Mouse (Mus musculus) embryonic facial prominence, embryonic 11.5 days (tissue): Measurements from ENCODE around the gene Enox1. TPM values are rescaled to one million over a fixed set of nuclear protein-coding genes. Genes with fewer than 3 reads are reported as not detected.
"Not testable (repeated sequence)": the region's sequence is repeated elsewhere in the genome, so short reads cannot be mapped to it uniquely, and the experiment has no call there.

ENCODE experiments used
- ATAC-seq: fragments of 200-750 bp; cut with Nextera tagmentation; replicated peaks from 2 replicates; pipeline ENCODE4 v1.8.0; 2017; ENCODE audit warnings: low read depth; ENCODE audit not compliant: insufficient number of reproducible peaks, low FRiP score, low TSS enrichment
- DNase-seq: peaks from one replicate; pipeline ENCODE4 v3.0.0-alpha.2; 2015; ENCODE audit warnings: low spot score
- H3K27ac ChIP-seq: fragments of 300-500 bp; sonication (generic); replicated peaks from 2 replicates; pipeline ENCODE4 v1.5.1; 2014; ENCODE audit warnings: mild to moderate bottlenecking, low read depth, low read length, control low read depth
- H3K27me3 ChIP-seq: fragments of 300-500 bp; sonication (generic); 2 replicates; pipeline ENCODE4 v1.6.1; 2014; ENCODE audit warnings: mild to moderate bottlenecking, low read length, moderate library complexity, mixed read lengths; ENCODE audit not compliant: control insufficient read depth, insufficient read depth
- H3K36me3 ChIP-seq: fragments of 300-500 bp; sonication (generic); replicated peaks from 2 replicates; pipeline ENCODE4 v1.6.1; 2014; ENCODE audit warnings: low read depth, mild to moderate bottlenecking, low read length, moderate library complexity, mixed read lengths; ENCODE audit not compliant: control insufficient read depth, insufficient read depth
- H3K4me1 ChIP-seq: fragments of 300-500 bp; sonication (generic); 2 replicates; pipeline ENCODE4 v1.6.1; 2014; ENCODE audit warnings: low read length, mixed read lengths; ENCODE audit not compliant: control insufficient read depth, insufficient read depth
- H3K4me2 ChIP-seq: fragments of 300-500 bp; sonication (generic); 2 replicates; pipeline ENCODE4 v1.6.1; 2014; ENCODE audit warnings: low read depth, mild to moderate bottlenecking, control low read depth, low read length, moderate library complexity
- H3K4me3 ChIP-seq: fragments of 300-500 bp; sonication (generic); 2 replicates; pipeline ENCODE4 v1.5.1; 2014; ENCODE audit warnings: low read depth, low read length, control low read depth
- H3K9ac ChIP-seq: fragments of 300-500 bp; sonication (generic); replicated peaks from 2 replicates; pipeline ENCODE4 v1.6.1; 2014; ENCODE audit warnings: mild to moderate bottlenecking, control low read depth, low read length
- H3K9me3 ChIP-seq: fragments of 300-500 bp; sonication (generic); replicated peaks from 2 replicates; pipeline ENCODE4 v1.6.1; 2016; ENCODE audit warnings: mild to moderate bottlenecking, low read length, inconsistent platforms, mixed read lengths; ENCODE audit not compliant: control insufficient read depth
- WGBS: fragments of 180-500 bp; shearing (Covaris S2); extraction: QIAGEN DNeasy Blood & Tissue Kit; methylation state at CpG from one replicate; pipeline ENCODE4 v1.1.7; 2014; 5-methylcytosine and 5-hydroxymethylcytosine counted together
- polyA plus RNA-seq: library from polyadenylated mRNA; unstranded; fragments of >200 nt; fragmentation: Nextera tagmentation; extraction: Ambion mirVana; gene quantifications from 2 replicates; pipeline ENCODE4 v1.2.1, GENCODE M21; 2014

Enox1 gene
- polyA plus RNA-seq, 1 experiment from 2014 or later = 9.6 TPM

DNA sequence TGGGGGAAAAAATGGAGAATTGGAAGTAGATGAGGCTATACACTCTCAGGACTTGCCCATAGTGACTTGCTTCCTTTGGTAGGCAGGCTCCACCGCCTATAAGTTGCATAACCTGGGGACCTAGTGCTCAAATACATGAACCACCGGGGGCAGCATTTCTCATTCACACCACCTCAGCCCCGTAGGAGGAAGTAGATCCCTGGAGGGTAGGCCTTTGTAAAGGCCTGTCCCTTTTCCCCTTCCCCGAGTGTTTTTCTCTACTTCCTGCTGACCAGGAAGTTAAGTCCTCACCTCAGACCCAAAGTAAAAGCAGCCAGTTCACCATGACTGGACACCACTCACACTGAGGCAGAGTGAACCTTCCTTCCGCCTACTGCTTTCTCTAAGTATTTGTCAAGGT lies 377.1 kb downstream of the Enox1 start:
- Histone ChIP-seq H3K4me1 (no peaks in the 10 kb centered on the region), H3K4me2 (no peak overlapping the region), H3K9ac (no peak overlapping the region), H3K36me3 (no peaks in the 10 kb centered on the region), H3K27ac (no peak overlapping the region), H3K27me3 (no peaks in the 10 kb centered on the region), H3K4me3 (no peak overlapping the region), H3K9me3 (no peaks in the 10 kb centered on the region)
- WGBS = 73% methylated on average over 5 of the region's 5 CpGs
- ATAC-seq = no peak
- no peak for DNase-seq

DNA sequence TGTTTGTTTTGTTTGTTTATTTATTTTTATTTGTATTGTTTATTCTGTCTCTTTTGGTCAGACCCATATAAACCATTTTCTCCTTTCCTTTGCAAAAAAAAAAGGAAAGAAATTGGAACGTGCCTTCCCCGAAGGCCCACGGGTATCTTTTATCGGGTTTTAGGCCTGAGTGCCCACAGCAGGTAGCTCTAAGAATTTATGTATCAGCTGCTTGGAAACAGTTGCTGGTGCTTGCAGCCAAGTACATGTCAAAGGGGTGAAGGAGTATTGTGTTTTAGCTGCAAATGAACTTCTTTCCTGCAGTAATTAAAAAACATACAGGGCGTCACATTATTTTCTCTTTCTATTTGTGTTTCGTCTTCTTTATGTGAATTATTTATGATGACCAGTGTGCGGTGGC lies 377.6 kb downstream of the Enox1 start:
- Histone ChIP-seq H3K4me3 (no peak overlapping the region), H3K4me1 (no peaks in the 10 kb centered on the region), H3K4me2 (no peak overlapping the region), H3K9ac (no peak overlapping the region), H3K27me3 (no peaks in the 10 kb centered on the region), H3K9me3 (no peaks in the 10 kb centered on the region), H3K36me3 (no peaks in the 10 kb centered on the region), H3K27ac (no peak overlapping the region)
- ATAC-seq (no peak), DNase-seq (no peak)
- 88% methylated on average over 7 of the region's 7 CpGs for WGBS

DNA sequence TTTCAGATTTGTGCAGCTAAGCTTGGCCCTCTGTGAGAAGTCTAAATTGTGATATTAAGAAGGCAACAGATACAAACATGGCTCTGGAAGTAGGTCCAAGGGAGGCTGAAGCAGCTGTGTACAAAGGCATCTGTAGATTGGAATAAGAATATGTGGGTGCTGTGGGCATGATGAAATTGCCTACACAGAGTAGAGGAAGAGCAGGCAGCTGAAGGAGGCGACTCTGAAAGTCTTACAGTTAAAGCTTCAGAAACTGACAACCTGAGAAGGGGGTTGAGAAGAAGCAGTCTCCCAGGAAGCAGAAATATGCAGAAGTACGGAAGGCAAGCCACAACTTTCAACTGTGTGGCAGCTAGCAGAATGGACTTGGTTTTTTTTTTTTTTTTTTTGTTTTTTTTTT lies 380.0 kb downstream of the Enox1 start:
- Histone ChIP-seq H3K27me3 (no peaks in the 10 kb centered on the region), H3K9me3 (no peaks in the 10 kb centered on the region), H3K27ac (no peak overlapping the region), H3K4me1 (no peaks in the 10 kb centered on the region), H3K36me3 (no peaks in the 10 kb centered on the region), H3K9ac (no peak overlapping the region), H3K4me3 (no peak overlapping the region), H3K4me2 (no peak overlapping the region)
- ATAC-seq (no peak), DNase-seq (no peak)
- 88% methylated on average over 2 of the region's 2 CpGs for WGBS

DNA sequence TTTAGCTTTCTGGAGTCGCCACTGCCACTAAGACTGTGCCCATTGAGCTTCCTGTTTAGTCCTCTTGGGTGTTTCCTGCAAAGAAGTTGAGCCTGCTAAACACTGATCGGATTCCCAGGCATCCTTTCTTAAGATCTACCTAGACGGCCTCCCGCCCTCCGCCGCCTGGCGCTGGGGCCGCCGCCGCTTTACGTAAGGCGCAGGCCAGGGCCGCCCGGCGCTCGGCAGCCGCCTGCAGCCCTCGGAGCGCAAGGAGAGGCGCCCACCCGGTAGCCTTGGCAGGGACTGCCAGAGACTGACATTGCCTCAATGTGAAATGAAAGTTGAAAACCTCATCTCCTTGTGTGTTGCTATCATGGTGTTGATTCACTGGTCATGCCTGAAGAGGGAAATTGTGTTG lies 383.0 kb downstream of the Enox1 start:
- not testable (repeated sequence) for H3K9me3 ChIP-seq, H3K9ac ChIP-seq, H3K4me3 ChIP-seq, H3K36me3 ChIP-seq, H3K27me3 ChIP-seq, DNase-seq, H3K4me2 ChIP-seq, H3K4me1 ChIP-seq, H3K27ac ChIP-seq, ATAC-seq
- WGBS = 45% methylated on average over 16 of the region's 21 CpGs

DNA sequence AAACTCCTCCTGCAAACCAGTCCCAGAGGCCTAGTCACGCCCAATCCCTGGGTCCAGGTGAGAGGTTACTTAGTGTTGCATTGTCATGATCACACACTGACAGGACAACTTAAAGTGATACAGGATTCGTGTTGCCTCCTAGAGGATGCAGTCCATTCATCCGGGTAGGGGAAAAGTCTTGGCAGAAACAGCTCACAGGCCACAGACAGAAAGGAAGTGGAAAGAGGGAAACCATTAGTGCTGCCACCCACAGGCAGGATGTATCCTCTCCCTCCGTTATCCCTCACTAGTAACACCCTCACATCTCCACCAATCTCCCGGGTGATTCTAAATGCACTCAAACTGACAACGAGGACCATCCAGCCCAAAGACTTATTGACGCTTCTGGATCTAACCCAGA lies 385.4 kb downstream of the Enox1 start:
- Histone ChIP-seq H3K9me3 (no peaks in the 10 kb centered on the region), H3K27me3 (no peaks in the 10 kb centered on the region), H3K4me1 (no peaks in the 10 kb centered on the region), H3K4me2 (no peak overlapping the region), H3K27ac (no peak overlapping the region), H3K36me3 (no peaks in the 10 kb centered on the region), H3K4me3 (no peak overlapping the region), H3K9ac (no peak overlapping the region)
- DNase-seq = no peak
- WGBS = 74% methylated on average over 7 of the region's 7 CpGs
- ATAC-seq = no peak

DNA sequence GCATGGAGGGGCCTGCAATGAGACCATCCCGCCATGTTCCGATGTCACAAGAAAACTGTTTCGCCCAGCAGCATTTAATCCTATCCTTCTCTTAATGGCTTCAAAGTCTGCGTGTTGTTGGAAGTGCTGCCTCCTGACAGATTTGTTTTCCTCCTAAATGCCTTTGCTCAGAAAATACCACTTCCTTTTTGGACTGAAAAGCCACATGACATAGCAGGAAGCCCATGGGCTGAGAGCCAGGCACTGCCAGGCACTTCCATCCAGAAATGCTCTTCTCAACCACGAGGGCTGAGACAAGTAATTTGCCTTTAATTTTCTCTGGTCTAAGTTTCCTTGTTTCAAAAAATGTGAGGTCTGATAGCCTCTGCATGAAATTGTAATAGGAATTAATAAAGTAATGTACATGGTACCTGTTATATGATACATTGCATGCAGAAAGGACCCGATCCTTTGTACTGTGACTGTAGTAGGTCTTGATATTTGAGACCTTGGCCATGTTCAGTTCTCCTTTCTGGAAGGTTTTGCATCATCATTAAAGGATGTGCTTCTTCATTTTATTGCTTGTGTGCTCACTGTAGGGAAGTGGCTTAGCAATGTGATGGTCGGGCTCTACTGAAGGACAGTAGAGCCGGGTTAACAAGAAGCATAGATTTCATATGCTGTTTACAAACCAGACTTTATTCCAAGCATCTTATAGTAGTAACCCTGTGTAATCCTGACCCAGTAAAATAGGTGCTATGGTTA lies 390.1 kb downstream of the Enox1 start:
- Histone ChIP-seq H3K4me2 (no peak overlapping the region), H3K27me3 (no peaks in the 10 kb centered on the region), H3K9me3 (no peaks in the 10 kb centered on the region), H3K4me1 (no peaks in the 10 kb centered on the region), H3K9ac (no peak overlapping the region), H3K27ac (no peak overlapping the region), H3K4me3 (no peak overlapping the region), H3K36me3 (no peaks in the 10 kb centered on the region)
- ATAC-seq (no peak), DNase-seq (no peak)
- WGBS = 86% methylated on average over 8 of the region's 8 CpGs

DNA sequence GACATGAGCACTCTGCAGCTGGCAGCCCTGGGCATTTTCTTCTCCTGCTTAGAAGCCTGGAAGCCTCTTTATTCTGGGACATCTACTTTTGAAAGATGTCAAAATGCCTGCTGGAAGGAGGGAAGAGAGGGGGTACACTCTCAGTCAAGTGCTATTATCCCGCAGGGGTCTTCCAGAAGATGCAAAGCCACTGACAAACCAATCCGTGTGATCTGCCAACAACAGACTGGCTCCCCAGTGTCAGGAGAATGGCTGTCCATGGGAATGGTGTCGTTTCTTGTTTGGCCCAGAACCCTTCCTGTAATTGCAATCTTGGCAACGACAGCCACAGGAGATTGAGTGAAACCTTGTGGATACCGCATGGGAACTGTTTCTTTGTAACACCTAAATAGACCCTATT lies 390.8 kb downstream of the Enox1 start:
- Histone ChIP-seq H3K9ac (no peak overlapping the region), H3K9me3 (no peaks in the 10 kb centered on the region), H3K4me1 (no peaks in the 10 kb centered on the region), H3K4me3 (no peak overlapping the region), H3K27me3 (no peaks in the 10 kb centered on the region), H3K27ac (no peak overlapping the region), H3K36me3 (no peaks in the 10 kb centered on the region), H3K4me2 (no peak overlapping the region)
- no peak for ATAC-seq
- whole genome bisulfite sequencing = 90% methylated on average over 5 of the region's 5 CpGs
- no peak for DNase-seq

DNA sequence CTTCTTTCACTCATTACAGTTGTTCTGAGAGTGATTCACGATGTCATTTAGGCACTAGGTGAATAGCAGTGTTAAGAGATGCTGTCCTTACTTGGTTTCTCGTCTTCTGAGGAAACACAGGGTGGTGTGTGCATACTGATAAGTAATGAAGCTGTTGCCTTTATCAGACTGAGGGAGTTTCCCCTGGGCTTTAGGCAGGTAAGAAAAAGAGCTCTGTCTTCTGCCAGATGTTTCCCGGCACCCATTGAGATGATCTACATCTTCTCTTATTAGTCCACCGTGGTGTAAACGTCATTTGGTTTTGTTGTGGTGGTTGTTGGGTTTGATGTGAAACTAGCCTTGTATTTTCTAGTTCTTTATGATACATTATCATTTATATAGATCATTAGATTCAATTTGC lies 392.4 kb downstream of the Enox1 start:
- H3K4me2 ChIP-seq = no peak overlapping the region
- no peak for DNase-seq

More for the DNA sequence above, 392.4 kb downstream of the Enox1 start:
- WGBS = 88% methylated on average over 5 of the region's 5 CpGs
- Histone ChIP-seq H3K4me3 (no peak overlapping the region), H3K4me1 (no peaks in the 10 kb centered on the region), H3K9ac (no peak overlapping the region), H3K36me3 (no peaks in the 10 kb centered on the region), H3K27me3 (no peaks in the 10 kb centered on the region), H3K27ac (no peak overlapping the region), H3K9me3 (no peaks in the 10 kb centered on the region)
- ATAC-seq = no peak
